Mouse (Mus musculus): ENCODE measurements around the gene Glycam1. TPM values are rescaled to one million over a fixed set of nuclear protein-coding genes. Genes with fewer than 3 reads are reported as not detected.
"Not testable (repeated sequence)": the region's sequence is repeated elsewhere in the genome, so short reads cannot be mapped to it uniquely, and the experiment has no call there.

The Glycam1 gene
- not detected in 2 replicates for polyA plus RNA-seq (2015; fragmentation: Nextera tagmentation; extraction: Ambion mirVana)

DNA sequence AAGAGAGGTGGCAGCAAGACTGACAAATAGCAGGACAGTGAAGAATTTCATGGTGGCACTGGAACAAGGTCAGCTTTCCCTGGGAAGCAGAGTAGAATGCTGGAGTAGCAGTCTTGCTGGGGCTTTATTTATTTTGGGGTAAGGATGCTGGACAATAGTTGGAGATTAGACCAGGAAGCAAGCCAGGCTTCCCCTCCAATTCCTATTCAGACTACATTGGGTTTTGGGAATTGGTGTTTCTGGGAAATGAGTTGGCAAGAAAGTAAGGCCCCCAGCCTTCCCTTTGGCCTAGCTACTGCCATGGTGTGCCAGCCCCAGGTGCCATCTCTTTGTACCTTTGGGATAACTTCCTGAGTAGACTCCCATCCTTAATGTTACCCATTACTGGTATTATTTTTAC lies at the start of gene Glycam1:
Gene Glycam1 (minus strand): TSS at position 101 of the 400 bp plus-strand sequence.
- no peaks in the 10 kb centered on the region for H3K9me3 ChIP-seq
- no peak for ATAC-seq
- H3K27me3 ChIP-seq = no peaks in the 10 kb centered on the region
- no peak within 1 kb of the TSS for H3K27ac ChIP-seq
- H3K4me2 ChIP-seq (replicated peaks) = no peak within 1 kb of the TSS
- no peak within 1 kb of the TSS for H3K4me3 ChIP-seq (replicated peaks)
- H3K36me3 ChIP-seq = no peaks in the 10 kb centered on the region
- no peaks in the 10 kb centered on the region for H3K4me1 ChIP-seq (replicated peaks)
- H3K9ac ChIP-seq (replicated peaks) = no peak within 1 kb of the TSS

DNA sequence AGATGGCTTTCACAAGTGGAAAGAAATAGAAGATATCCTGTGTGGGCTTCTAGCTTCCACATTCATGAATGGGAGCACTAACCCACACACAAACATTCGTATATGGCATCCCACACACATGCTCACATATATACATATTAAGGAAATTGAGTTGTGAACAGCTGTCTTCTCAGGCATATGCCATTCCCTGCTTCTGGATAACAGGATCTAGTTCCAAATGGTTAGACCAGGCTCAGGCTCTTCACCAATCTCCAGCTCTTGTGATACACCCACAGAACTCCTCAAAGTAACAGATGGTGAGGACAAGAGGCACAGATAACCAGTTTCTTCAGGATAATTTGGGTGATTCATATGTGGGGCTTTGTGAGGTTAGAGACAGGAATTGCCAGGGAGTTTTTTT lies 39.6 kb upstream of the Glycam1 start:
- no peaks in the 10 kb centered on the region for H3K36me3 ChIP-seq
- ATAC-seq = no peak

DNA sequence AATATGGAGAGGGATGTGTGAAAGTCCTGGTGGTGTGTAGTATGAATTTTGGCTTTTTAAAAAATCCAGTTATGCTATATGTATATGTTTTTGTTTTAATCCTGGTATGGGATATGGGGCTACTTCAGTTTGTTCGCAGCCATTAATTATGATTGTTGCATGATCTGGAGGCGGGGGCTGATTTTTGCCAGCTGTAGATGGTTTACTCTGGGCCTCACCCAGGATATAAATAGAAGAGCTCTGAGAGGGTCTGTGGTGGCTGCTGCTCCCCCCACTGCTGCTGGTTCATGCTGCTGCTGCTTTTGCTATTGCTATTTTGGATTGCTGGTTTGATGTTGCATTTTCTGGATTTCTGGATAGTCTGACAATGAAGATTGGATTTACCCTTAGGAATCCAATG lies 25.9 kb upstream of the Glycam1 start:
- WGBS = 90% methylated on average over 2 of the region's 2 CpGs
- H3K4me3 ChIP-seq (replicated peaks) = no peak overlapping the region
- no peak overlapping the region for H3K4me2 ChIP-seq (replicated peaks)
- no peaks in the 10 kb centered on the region for H3K9me3 ChIP-seq
- H3K9ac ChIP-seq (replicated peaks) = no peak overlapping the region
- ATAC-seq = no peak
- no peak overlapping the region for H3K27ac ChIP-seq
- no peaks in the 10 kb centered on the region for H3K27me3 ChIP-seq
- no peaks in the 10 kb centered on the region for H3K4me1 ChIP-seq (replicated peaks)
- no peaks in the 10 kb centered on the region for H3K36me3 ChIP-seq

More for the DNA sequence above, 39.6 kb upstream of the Glycam1 start:
- Histone ChIP-seq H3K4me1 (replicated peaks) (no peaks in the 10 kb centered on the region), H3K9ac (replicated peaks) (no peak overlapping the region), H3K27me3 (no peaks in the 10 kb centered on the region), H3K27ac (no peak overlapping the region), H3K4me3 (replicated peaks) (no peak overlapping the region), H3K9me3 (no peaks in the 10 kb centered on the region), H3K4me2 (replicated peaks) (no peak overlapping the region)
- WGBS = 62% methylated on average over 1 of the region's 1 CpGs

DNA sequence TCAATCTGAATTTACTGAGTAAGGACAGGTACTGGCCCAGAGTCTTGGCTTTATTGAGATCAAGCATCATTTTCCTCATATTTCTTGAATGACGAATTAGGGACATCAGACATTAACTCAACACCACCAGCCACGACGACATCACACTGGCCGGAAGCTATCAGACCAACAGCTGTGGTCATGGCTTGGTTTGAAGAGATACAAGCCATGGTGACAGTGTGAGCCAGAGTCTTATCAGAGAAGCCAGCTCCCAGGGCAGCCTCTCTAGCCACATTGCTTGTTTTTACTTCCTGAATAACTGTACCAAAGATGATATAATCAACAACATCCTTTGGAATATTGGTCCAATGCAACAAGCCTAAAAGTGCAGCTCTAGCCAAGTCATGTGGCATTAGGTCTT lies 22.9 kb upstream of the Glycam1 start:
- not testable (repeated sequence) for H3K4me1 ChIP-seq (replicated peaks); H3K27me3 ChIP-seq; H3K9me3 ChIP-seq; H3K9ac ChIP-seq (replicated peaks); H3K36me3 ChIP-seq; ATAC-seq; H3K27ac ChIP-seq; H3K4me3 ChIP-seq (replicated peaks); H3K4me2 ChIP-seq (replicated peaks)
- 89% methylated on average over 4 of the region's 4 CpGs for WGBS

DNA sequence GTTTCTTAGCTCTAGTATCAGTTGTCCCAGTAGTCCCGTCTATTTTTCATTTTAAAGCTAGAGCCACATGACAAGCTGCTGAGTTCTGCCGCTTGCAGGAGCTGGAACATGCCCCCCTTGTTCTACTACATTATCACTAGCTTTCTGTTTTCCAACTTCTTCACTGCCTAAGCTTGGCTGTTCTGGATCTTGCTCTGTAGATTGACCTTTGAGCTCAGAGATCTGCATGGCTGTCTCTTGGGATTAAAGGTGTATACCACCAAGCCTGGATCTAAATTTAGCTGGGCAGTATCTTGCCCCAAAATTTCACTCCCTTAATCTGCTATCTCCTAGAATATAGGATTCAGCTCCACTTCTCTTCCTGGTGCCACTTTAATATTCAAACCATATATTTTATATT lies 21.0 kb upstream of the Glycam1 start:
- Histone ChIP-seq H3K9ac (replicated peaks) (no peak overlapping the region), H3K27me3 (no peaks in the 10 kb centered on the region), H3K9me3 (no peaks in the 10 kb centered on the region), H3K36me3 (no peaks in the 10 kb centered on the region), H3K4me2 (replicated peaks) (no peak overlapping the region), H3K4me1 (replicated peaks) (no peaks in the 10 kb centered on the region), H3K27ac (no peak overlapping the region), H3K4me3 (replicated peaks) (no peak overlapping the region)
- 90% methylated on average over 2 of the region's 2 CpGs for WGBS
- no peak for ATAC-seq

DNA sequence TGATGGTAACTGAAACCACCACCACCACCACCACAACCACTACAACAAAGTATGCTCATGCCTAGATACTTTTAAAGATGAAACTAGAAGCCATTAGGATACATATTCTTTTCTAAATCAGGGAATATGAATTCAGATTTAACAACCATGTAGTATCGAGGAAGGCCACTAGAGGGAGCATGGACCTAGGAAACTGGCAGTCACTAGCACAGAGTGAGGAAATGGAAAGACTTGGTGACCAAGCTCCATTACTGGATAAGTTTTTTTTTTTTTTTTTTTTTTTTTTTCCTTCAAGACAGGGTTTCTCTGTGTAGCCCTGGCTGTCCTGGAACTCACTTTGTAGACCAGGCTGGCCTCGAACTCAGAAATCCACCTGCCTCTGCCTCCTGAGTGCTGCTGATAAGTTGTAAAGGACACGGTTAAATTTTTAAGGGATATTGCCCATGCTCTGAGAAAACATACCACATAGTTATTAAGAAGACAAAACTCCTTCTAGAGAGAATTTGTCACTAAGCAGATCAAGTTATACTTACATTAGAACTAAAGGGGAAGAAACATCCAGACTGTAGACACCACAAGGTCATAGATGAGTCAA lies 12.7 kb downstream of the Glycam1 start:
- ATAC-seq = peak; percentile 66; the same call in 1 of the 2 replicates
- Histone ChIP-seq H3K4me3 (replicated peaks) (no peak overlapping the region), H3K27ac (no peak overlapping the region), H3K36me3 (no peaks in the 10 kb centered on the region), H3K9ac (replicated peaks) (no peak overlapping the region), H3K9me3 (no peaks in the 10 kb centered on the region), H3K4me2 (replicated peaks) (no peak overlapping the region), H3K27me3 (no peaks in the 10 kb centered on the region), H3K4me1 (replicated peaks) (no peaks in the 10 kb centered on the region)
- 45% methylated on average over 3 of the region's 3 CpGs for WGBS

DNA sequence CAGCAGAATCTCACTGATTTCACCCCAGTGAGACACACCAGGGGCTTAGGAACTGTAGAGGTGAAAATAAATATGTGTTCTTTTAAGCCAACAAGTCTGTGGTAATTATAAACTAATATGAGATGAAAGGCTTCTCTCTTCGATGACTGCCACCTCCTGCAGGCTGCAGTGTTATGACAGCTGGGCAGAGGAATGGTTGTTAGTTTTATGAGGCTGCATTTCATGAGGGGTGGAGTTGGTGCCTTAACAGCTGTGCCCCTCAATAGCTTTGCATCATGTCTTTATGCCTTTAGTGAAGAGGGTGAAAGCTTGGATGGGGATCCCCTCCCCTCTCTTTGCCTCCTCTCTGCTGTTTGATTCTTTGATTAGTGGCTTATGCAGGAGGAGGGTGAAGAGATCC lies 13.8 kb downstream of the Glycam1 start:
- H3K27ac ChIP-seq = no peak overlapping the region
- WGBS = 45% methylated on average over 1 of the region's 1 CpGs
- no peak overlapping the region for H3K4me2 ChIP-seq (replicated peaks)
- H3K9ac ChIP-seq (replicated peaks) = no peak overlapping the region
- ATAC-seq = no peak
- no peak overlapping the region for H3K4me3 ChIP-seq (replicated peaks)
- no peaks in the 10 kb centered on the region for H3K27me3 ChIP-seq
- H3K4me1 ChIP-seq (replicated peaks) = no peaks in the 10 kb centered on the region
- H3K36me3 ChIP-seq = no peaks in the 10 kb centered on the region
- H3K9me3 ChIP-seq = no peaks in the 10 kb centered on the region

DNA sequence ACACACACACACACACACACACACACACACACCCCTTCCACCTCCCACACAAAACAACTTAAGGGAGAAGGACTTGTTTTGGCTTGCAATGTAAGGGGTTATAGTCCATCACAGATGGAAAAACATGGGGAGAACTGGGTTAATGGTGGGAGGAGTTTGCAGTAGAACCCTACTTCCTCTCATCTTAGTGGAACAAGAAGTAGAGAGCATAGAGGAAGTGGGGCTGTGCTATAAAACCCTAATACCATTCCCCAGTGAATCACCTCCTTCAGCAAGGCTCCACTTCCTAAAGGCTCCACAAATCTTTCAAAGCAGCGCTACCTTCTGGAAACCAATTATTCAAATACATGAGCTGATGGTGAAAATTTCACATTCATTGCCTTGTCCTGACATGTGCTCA lies 15.4 kb downstream of the Glycam1 start:
- WGBS = 91% methylated on average over 1 of the region's 1 CpGs
- Histone ChIP-seq H3K9me3 (no peaks in the 10 kb centered on the region), H3K4me1 (replicated peaks) (no peaks in the 10 kb centered on the region), H3K4me2 (replicated peaks) (no peak overlapping the region), H3K27ac (no peak overlapping the region), H3K9ac (replicated peaks) (no peak overlapping the region), H3K36me3 (no peaks in the 10 kb centered on the region), H3K27me3 (no peaks in the 10 kb centered on the region), H3K4me3 (replicated peaks) (no peak overlapping the region)
- ATAC-seq = no peak

DNA sequence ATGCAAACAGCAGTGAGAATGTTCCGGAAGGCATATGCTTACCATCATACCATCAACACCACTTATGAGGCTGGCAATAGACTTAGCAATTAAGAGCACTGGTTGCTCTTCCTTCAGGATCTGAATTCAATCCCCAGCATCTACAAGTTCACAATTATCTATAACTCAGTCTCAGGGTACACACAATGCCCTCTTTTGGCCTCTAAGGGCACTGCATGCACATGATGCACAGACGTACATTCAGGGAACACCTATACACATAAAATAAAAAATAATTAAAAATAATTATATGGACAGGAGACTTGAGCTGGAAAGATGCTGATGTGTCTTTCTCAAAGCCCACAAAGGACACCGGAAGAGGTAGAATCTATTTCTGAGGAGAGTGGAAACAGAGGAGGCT lies 16.9 kb downstream of the Glycam1 start:
- H3K4me3 ChIP-seq (replicated peaks) = no peak overlapping the region
- H3K4me1 ChIP-seq (replicated peaks) = no peaks in the 10 kb centered on the region
- H3K4me2 ChIP-seq (replicated peaks) = no peak overlapping the region
- H3K9me3 ChIP-seq = no peaks in the 10 kb centered on the region
- H3K27me3 ChIP-seq = no peaks in the 10 kb centered on the region
- no peak overlapping the region for H3K27ac ChIP-seq
- ATAC-seq = no peak
- H3K36me3 ChIP-seq = no peaks in the 10 kb centered on the region
- H3K9ac ChIP-seq (replicated peaks) = no peak overlapping the region
- WGBS = 78% methylated on average over 3 of the region's 3 CpGs

DNA sequence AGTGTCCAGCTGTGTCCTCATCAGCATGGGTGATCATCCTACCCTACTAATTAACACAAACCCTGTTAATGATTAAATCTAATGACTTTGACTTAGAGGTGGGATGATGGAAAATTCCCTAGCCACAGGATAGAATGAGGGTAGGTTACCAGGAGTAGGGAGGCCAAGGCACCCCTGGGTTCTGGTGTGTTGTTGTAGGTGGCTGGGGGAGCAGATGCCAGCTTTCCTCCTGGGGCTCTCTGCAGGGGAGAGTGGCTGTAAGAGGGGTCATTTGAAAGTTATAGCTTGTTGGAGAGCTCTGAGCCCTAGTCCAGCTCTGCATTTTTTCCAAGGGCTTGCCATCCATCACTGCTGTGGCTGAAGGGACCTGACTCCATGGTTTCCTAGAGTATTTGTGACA lies 22.4 kb downstream of the Glycam1 start:
- no peak for ATAC-seq
- Histone ChIP-seq H3K27ac (no peak overlapping the region), H3K4me3 (replicated peaks) (no peak overlapping the region), H3K4me1 (replicated peaks) (peaks cover 10% of the 10 kb centered on the region), H3K27me3 (0 out of 2 replicates have a peak, but pooled peaks cover 9% of the 10 kb centered on the region), H3K9me3 (no peaks in the 10 kb centered on the region), H3K9ac (replicated peaks) (no peak overlapping the region), H3K4me2 (replicated peaks) (no peak overlapping the region), H3K36me3 (no peaks in the 10 kb centered on the region)

DNA sequence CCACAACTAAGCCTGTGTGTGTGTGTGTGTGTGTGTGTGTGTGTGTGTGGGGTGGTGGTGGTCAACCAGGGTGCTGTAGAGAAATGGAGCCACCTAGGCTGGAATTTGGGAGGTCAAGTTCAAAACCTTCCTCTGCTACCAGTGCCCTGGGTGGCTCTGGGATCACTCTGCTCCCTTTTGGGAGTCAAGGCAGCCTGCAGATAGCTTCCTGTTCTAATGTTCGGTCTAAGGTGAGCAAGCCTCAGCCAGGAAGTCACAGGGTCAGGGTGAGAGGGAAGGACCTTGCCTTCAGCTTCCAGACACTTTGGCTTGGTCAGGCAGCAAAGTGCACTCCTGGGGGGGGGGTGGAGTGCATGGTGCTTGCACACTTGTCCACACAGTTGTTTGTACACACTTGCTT lies 24.2 kb downstream of the Glycam1 start:
- H3K9ac ChIP-seq (replicated peaks) = no peak overlapping the region
- H3K36me3 ChIP-seq = no peaks in the 10 kb centered on the region
- H3K4me3 ChIP-seq (replicated peaks) = no peak overlapping the region
- H3K9me3 ChIP-seq = no peaks in the 10 kb centered on the region
- no peak overlapping the region for H3K27ac ChIP-seq
- peaks cover 22% of the 10 kb centered on the region for H3K4me1 ChIP-seq (replicated peaks)
- no peak for ATAC-seq
- H3K27me3 ChIP-seq = 0 out of 2 replicates have a peak, but pooled peaks cover 9% of the 10 kb centered on the region
- no peak overlapping the region for H3K4me2 ChIP-seq (replicated peaks)
- WGBS = 85% methylated on average over 1 of the region's 1 CpGs

DNA sequence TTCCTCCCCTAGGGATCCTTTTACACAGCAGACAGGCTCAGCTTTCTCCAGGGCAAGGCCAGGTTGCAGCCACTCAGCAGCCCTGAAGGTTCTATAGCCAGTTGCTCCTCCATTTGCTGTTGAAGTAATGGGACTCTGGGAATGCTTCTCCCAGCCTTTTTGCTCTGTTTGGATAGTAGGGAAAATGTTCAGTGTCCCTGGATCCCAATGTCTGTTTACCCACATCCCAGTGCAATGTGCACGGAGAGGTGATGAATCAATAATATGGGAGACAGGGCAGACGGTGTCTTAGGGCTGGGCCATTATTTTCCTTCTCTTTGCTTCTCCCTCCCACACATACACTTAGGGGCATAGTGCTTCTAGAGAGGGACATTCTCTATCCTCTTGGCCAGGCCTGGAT lies 25.6 kb downstream of the Glycam1 start:
- Histone ChIP-seq H3K36me3 (no peaks in the 10 kb centered on the region), H3K4me1 (replicated peaks) (peaks cover 35% of the 10 kb centered on the region), H3K9me3 (no peaks in the 10 kb centered on the region), H3K9ac (replicated peaks) (no peak overlapping the region), H3K27ac (no peak overlapping the region), H3K27me3 (0 out of 2 replicates have a peak, but pooled peaks cover 9% of the 10 kb centered on the region), H3K4me3 (replicated peaks) (no peak overlapping the region), H3K4me2 (replicated peaks) (no peak overlapping the region)
- ATAC-seq = no peak
- WGBS = 59% methylated on average over 2 of the region's 2 CpGs

DNA sequence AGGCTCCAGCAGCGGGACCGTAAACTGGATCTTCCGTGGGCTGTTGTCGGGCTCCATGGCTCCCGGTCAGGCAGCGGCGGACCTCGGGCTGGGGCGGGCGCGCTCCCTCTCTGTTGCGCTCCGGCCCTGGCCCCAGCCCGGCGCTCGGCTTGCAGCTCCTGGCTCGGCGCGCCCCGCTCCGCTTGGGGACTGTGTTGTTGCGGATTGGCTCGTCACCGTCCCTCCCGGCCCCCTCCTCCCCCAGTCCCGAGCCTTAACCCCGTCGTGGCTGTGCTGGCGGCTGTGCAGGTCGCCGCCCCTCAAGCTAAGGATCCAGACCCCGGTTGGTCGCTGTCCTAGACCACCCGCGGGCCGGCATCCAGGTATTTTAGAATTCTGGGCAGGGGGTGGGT lies 27.1 kb downstream of the Glycam1 start, which contains the start of gene Ppp1r1a:
Gene Ppp1r1a (minus strand): TSS at position 182 of the 392 bp plus-strand sequence.
- peak within 1 kb of the TSS; percentile 80 for H3K4me3 ChIP-seq (replicated peaks)
- no peaks in the 10 kb centered on the region for H3K36me3 ChIP-seq
- H3K9me3 ChIP-seq = no peaks in the 10 kb centered on the region
- ATAC-seq = peak; percentile 92
- H3K4me2 ChIP-seq (replicated peaks) = peak within 1 kb of the TSS; percentile 92
- peak within 1 kb of the TSS; percentile 84 for H3K9ac ChIP-seq (replicated peaks)
- 0% methylated on average over 35 of the region's 36 CpGs for WGBS
- H3K27ac ChIP-seq = peak within 1 kb of the TSS; percentile 60; the same call in 1 of the 2 replicates
- H3K27me3 ChIP-seq = 0 out of 2 replicates have a peak, but pooled peaks cover 9% of the 10 kb centered on the region
- peaks cover 37% of the 10 kb centered on the region for H3K4me1 ChIP-seq (replicated peaks)

Measured in midbrain, embryonic 13.5 days (tissue).